Mouse (Mus musculus) skeletal muscle tissue, postnatal 0 days (tissue): ENCODE measurements around the gene Pam16. TPM values are rescaled to one million over a fixed set of nuclear protein-coding genes. Genes with fewer than 3 reads are reported as not detected.

Experiments used
- polyA plus RNA-seq: library from polyadenylated mRNA; unstranded; fragments of >200 nt; fragmentation: Nextera tagmentation; extraction: Ambion mirVana; gene quantifications from 2 replicates; pipeline ENCODE4 v1.2.1, GENCODE M21; 2015

The Pam16 gene
- polyA plus RNA-seq, result 110 and 139 TPM in 2 replicates

GRCm38 (mm10) chr16:4624481-4625110 is at the start of gene Pam16:
Pam16 (minus strand) TSS chr16:4624988.

GRCm38 (mm10) chr16:4639831-4640237 is 15.0 kb upstream of the Pam16 start, which contains the start of the genes Vasn and Dnaja3:
Vasn (plus strand) TSS chr16:4639941.
Dnaja3 (plus strand) TSS chr16:4639989.

GRCm38 (mm10) chr16:4593971-4594813 is 30.6 kb downstream of the Pam16 start, which contains the start of gene Glis2:
Glis2 (plus strand) TSS chr16:4594713.

Other genes starting within 250 kb of the Pam16 start
- gene Adcy9, start 204.5 kb downstream of the Pam16 start, polyA plus RNA-seq, result 2.8 TPM in 2 replicates
- gene Srl, start 83.2 kb downstream of the Pam16 start, polyA plus RNA-seq, result 432 and 507 TPM in 2 replicates
- gene Tfap4, start 65.1 kb downstream of the Pam16 start, polyA plus RNA-seq, result 7.8 and 8.1 TPM in 2 replicates
- gene Glis2, start 30.3 kb downstream of the Pam16 start, polyA plus RNA-seq, result 12.3 and 14.4 TPM in 2 replicates
- gene Vasn, start 15.0 kb upstream of the Pam16 start, polyA plus RNA-seq, result 5.5 and 7.0 TPM in 2 replicates
- 92.8 and 95.1 TPM in 2 replicates for gene Dnaja3, start 15.0 kb upstream of the Pam16 start, polyA plus RNA-seq
- gene Coro7, start 54.8 kb upstream of the Pam16 start, polyA plus RNA-seq, result 6.4 and 9.4 TPM in 2 replicates
- gene Nmral1, start 94.4 kb upstream of the Pam16 start, polyA plus RNA-seq, result 9.6 and 11.7 TPM in 2 replicates
- 58.7 and 65.2 TPM in 2 replicates for gene Hmox2, start 101.4 kb upstream of the Pam16 start, polyA plus RNA-seq
- gene Cdip1, start 165.3 kb upstream of the Pam16 start, polyA plus RNA-seq, result 121 and 134 TPM in 2 replicates
- 0.12 and 0.14 TPM in 2 replicates for gene 4930562C15Rik, start 210.4 kb upstream of the Pam16 start, polyA plus RNA-seq